Mouse (Mus musculus) heart, embryonic 12.5 days (tissue): ENCODE results near the gene Trim8. TPM values are rescaled to one million over a fixed set of nuclear protein-coding genes. Genes with fewer than 3 reads are reported as not detected.

Experiments used
- ATAC-seq: fragments of 200-750 bp; cut with Nextera tagmentation; 2 replicates; pipeline ENCODE4 v1.8.0; 2017; ENCODE audit warnings: moderate TSS enrichment, moderate library complexity; ENCODE audit not compliant: insufficient number of reproducible peaks, low FRiP score
- H3K27ac ChIP-seq: fragments of 300-500 bp; sonication (generic); 2 replicates; pipeline ENCODE4 v1.5.1; 2016; ENCODE audit warnings: mild to moderate bottlenecking, moderate library complexity; ENCODE audit not compliant: poor library complexity, severe bottlenecking
- H3K27me3 ChIP-seq: fragments of 300-500 bp; sonication (generic); replicated peaks from 2 replicates; pipeline ENCODE4 v1.6.1; 2016; ENCODE audit warnings: mild to moderate bottlenecking, moderate library complexity
- H3K36me3 ChIP-seq: fragments of 300-500 bp; sonication (generic); 2 replicates; pipeline ENCODE4 v1.6.1; 2016; ENCODE audit warnings: mild to moderate bottlenecking, moderate library complexity
- H3K4me1 ChIP-seq: fragments of 300-500 bp; sonication (generic); replicated peaks from 2 replicates; pipeline ENCODE4 v1.6.1; 2016; ENCODE audit warnings: mild to moderate bottlenecking
- H3K4me2 ChIP-seq: fragments of 300-500 bp; sonication (generic); 2 replicates; pipeline ENCODE4 v1.6.1; 2016; ENCODE audit warnings: mild to moderate bottlenecking, moderate library complexity
- H3K4me3 ChIP-seq: fragments of 300-500 bp; sonication (generic); 2 replicates; pipeline ENCODE4 v1.5.1; 2016; ENCODE audit warnings: mild to moderate bottlenecking
- H3K9ac ChIP-seq: fragments of 300-500 bp; sonication (generic); 2 replicates; pipeline ENCODE4 v1.6.1; 2016; ENCODE audit warnings: mild to moderate bottlenecking, moderate library complexity
- H3K9me3 ChIP-seq: fragments of 300-500 bp; sonication (generic); replicated peaks from 2 replicates; pipeline ENCODE4 v1.6.1; 2016; ENCODE audit warnings: mild to moderate bottlenecking, moderate library complexity
- WGBS: fragments of 180-500 bp; shearing (Covaris S2); methylation state at CpG from one replicate; pipeline ENCODE4 v1.1.7; 2016; 5-methylcytosine and 5-hydroxymethylcytosine counted together
- polyA plus RNA-seq: library from polyadenylated mRNA; unstranded; fragments of >200 nt; fragmentation: Nextera tagmentation; extraction: Ambion mirVana; gene quantifications from 2 replicates; pipeline ENCODE4 v1.2.1, GENCODE M21; 2016

Trim8 gene
- polyA plus RNA-seq, 1 experiment from 2014 or later = 24.1 TPM

GRCm38 (mm10) chr19:46524601-46525321, 23.3 kb downstream of the Trim8 start:
- ATAC-seq = peak; percentile 22; the same call in 1 of the 2 replicates
- Histone ChIP-seq H3K4me3 (peak overlapping the region; percentile 28), H3K9me3 (no peaks in the 10 kb centered on the region), H3K4me1 (peaks cover 74% of the 10 kb centered on the region), H3K27me3 (no peaks in the 10 kb centered on the region), H3K27ac (peak overlapping the region; percentile 80), H3K4me2 (peak overlapping the region; percentile 68), H3K36me3 (no peaks in the 10 kb centered on the region), H3K9ac (peak overlapping the region; percentile 39)
- WGBS = 27% methylated on average over 14 of the region's 14 CpGs

GRCm38 (mm10) chr19:46525691-46526631, 24.5 kb downstream of the Trim8 start:
- Histone ChIP-seq H3K9ac (peak overlapping the region; percentile 52; the same call in 1 of the 2 replicates), H3K27ac (peak overlapping the region; percentile 11; the same call in 1 of the 2 replicates), H3K4me1 (peaks cover 86% of the 10 kb centered on the region), H3K27me3 (no peaks in the 10 kb centered on the region), H3K9me3 (no peaks in the 10 kb centered on the region), H3K4me3 (no peak overlapping the region), H3K4me2 (no peak overlapping the region), H3K36me3 (no peaks in the 10 kb centered on the region)
- ATAC-seq = no peak
- WGBS = 60% methylated on average over 10 of the region's 10 CpGs

GRCm38 (mm10) chr19:46527632-46528528, 26.4 kb downstream of the Trim8 start:
- Histone ChIP-seq H3K27me3 (no peaks in the 10 kb centered on the region), H3K36me3 (no peaks in the 10 kb centered on the region), H3K4me3 (peak overlapping the region; percentile 26), H3K4me2 (peak overlapping the region; percentile 69), H3K9me3 (no peaks in the 10 kb centered on the region), H3K9ac (peak overlapping the region; percentile 66; the same call in 1 of the 2 replicates), H3K4me1 (peaks cover 94% of the 10 kb centered on the region), H3K27ac (peak overlapping the region; percentile 95)
- 15% methylated on average over 17 of the region's 17 CpGs for WGBS
- ATAC-seq = no peak

GRCm38 (mm10) chr19:46528529-46529213, 27.2 kb downstream of the Trim8 start:
- H3K4me1 ChIP-seq = peaks cover 94% of the 10 kb centered on the region
- H3K4me3 ChIP-seq = peak overlapping the region; percentile 26
- 2% methylated on average over 20 of the region's 20 CpGs for WGBS
- H3K4me2 ChIP-seq = peak overlapping the region; percentile 69
- ATAC-seq = peak; percentile 70
- H3K27me3 ChIP-seq = no peaks in the 10 kb centered on the region
- H3K9me3 ChIP-seq = no peaks in the 10 kb centered on the region
- H3K9ac ChIP-seq = peak overlapping the region; percentile 66
- H3K36me3 ChIP-seq = no peaks in the 10 kb centered on the region
- H3K27ac ChIP-seq = peak overlapping the region; percentile 95

GRCm38 (mm10) chr19:46529601-46530448, 28.3 kb downstream of the Trim8 start:
- ATAC-seq = no peak
- Histone ChIP-seq H3K27ac (peak overlapping the region; percentile 95), H3K36me3 (0 out of 2 replicates have a peak, but pooled peaks cover 4% of the 10 kb centered on the region), H3K4me3 (no peak overlapping the region), H3K9ac (peak overlapping the region; percentile 66), H3K4me2 (peak overlapping the region; percentile 69), H3K27me3 (no peaks in the 10 kb centered on the region), H3K4me1 (peaks cover 92% of the 10 kb centered on the region), H3K9me3 (no peaks in the 10 kb centered on the region)
- 18% methylated on average over 13 of the region's 13 CpGs for WGBS

- 13% methylated on average over 8 of the region's 8 CpGs for WGBS
These were observed 29.0 kb downstream of the Trim8 start for GRCm38 (mm10) chr19:46530449-46530990.

DNA sequence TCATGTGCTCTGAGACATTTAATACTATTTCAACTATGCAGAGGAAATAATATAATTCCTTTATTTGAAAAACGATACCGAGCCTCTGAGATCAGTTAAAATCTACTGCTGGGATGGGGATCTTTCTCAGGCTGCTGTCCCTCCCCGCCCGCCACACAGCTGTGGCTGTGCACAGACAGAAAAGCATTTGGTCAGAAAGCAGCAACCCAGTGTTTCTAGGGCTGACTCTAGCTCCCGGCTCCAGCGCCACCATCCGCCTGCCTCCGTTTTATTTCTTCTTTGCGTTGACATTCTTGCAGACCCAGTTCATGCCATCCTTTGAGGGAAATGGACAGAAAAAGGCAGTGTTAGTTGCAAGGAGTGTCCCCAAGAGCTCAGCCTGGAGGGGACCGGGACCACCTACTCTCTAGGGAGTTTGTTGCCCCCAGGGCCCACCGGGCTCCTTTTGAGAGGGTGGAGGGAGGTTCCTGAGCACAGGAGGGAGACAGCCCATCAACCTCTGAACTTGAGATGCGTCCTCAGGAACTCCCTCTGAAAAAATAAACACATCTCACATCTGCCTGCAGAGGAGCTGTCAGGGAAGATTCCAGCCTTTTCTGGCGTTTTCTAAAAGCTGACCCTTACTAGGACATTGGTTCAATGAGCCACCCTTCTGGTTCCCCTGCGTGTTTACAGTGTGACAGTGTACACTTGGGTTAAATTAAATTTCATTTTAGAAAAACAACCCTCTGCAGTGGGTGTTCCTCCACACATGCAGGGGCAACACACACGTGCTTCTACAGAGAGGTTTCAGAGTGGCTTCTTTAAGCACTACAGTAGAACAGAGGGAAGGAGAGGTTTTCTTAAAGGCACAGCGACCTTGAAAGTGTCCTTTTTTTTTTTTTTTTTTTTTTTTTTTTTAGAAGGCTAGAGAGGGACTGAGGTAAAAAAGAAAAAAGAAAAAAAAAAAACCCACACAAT, 29.8 kb downstream of the Trim8 start:
- no peak for ATAC-seq
- Histone ChIP-seq H3K4me2 (peak overlapping the region; percentile 44), H3K4me3 (no peak overlapping the region), H3K27me3 (no peaks in the 10 kb centered on the region), H3K4me1 (peaks cover 77% of the 10 kb centered on the region), H3K9ac (peak overlapping the region; percentile 2), H3K27ac (peak overlapping the region; percentile 95), H3K36me3 (0 out of 2 replicates have a peak, but pooled peaks cover 4% of the 10 kb centered on the region), H3K9me3 (no peaks in the 10 kb centered on the region)
- 7% methylated on average over 16 of the region's 16 CpGs for WGBS

More at GRCm38 (mm10) chr19:46530449-46530990, 29.0 kb downstream of the Trim8 start:
- 0 out of 2 replicates have a peak, but pooled peaks cover 4% of the 10 kb centered on the region for H3K36me3 ChIP-seq
- H3K27me3 ChIP-seq = no peaks in the 10 kb centered on the region
- peak overlapping the region; percentile 61 for H3K9ac ChIP-seq
- H3K27ac ChIP-seq = peak overlapping the region; percentile 95
- no peak for ATAC-seq
- H3K4me2 ChIP-seq = peak overlapping the region; percentile 37
- H3K4me3 ChIP-seq = no peak overlapping the region
- H3K9me3 ChIP-seq = no peaks in the 10 kb centered on the region
- peaks cover 86% of the 10 kb centered on the region for H3K4me1 ChIP-seq

GRCm38 (mm10) chr19:46532031-46532688, 30.7 kb downstream of the Trim8 start:
- Histone ChIP-seq H3K4me3 (no peak overlapping the region), H3K36me3 (0 out of 2 replicates have a peak, but pooled peaks cover 4% of the 10 kb centered on the region), H3K4me2 (peak overlapping the region; percentile 44), H3K4me1 (peaks cover 72% of the 10 kb centered on the region), H3K9me3 (no peaks in the 10 kb centered on the region), H3K9ac (peak overlapping the region; percentile 55; the same call in 1 of the 2 replicates), H3K27ac (peak overlapping the region; percentile 95), H3K27me3 (no peaks in the 10 kb centered on the region)
- ATAC-seq = 0 out of 2 replicates have a peak, but pooled peaks have one; percentile 26
- 8% methylated on average over 10 of the region's 10 CpGs for WGBS
